Mouse (Mus musculus) heart, postnatal 0 days (tissue): ENCODE data around the gene Ankib1.

Source experiments
- CTCF ChIP-seq: IDR thresholded peaks from 2 replicates; pipeline ENCODE4 v1.5.1; 2016; ENCODE audit warnings: antibody characterized with exemption, control low read depth, low read depth
- EP300 ChIP-seq: IDR thresholded peaks from 2 replicates; pipeline ENCODE4 v1.6.1; 2016; ENCODE audit warnings: antibody characterized with exemption, low read depth

DNA sequence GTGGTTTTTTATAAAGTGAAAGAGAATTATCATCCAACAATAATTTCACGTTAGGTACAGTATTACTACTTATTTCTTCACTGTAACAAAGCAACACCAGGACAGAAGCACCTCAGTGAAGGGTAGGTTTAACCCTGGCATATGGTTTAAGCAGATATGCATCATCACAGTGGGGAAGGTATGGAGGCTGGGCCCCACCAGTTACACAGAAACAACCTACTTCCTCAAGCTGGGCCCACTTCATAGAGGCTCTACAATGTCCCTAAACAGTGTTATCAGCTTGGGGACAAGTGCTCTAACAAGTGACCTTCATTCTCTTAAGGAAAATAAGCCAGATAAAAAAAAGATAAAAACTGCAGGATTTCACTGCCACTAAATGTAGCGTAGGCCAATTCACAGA is 79.9 kb downstream of the Ankib1 start:
- TF ChIP-seq CTCF: no peak
- no peak for TF ChIP-seq EP300
